ENCODE assay signal across 27 mouse cellular contexts in the genomic region with DNA sequence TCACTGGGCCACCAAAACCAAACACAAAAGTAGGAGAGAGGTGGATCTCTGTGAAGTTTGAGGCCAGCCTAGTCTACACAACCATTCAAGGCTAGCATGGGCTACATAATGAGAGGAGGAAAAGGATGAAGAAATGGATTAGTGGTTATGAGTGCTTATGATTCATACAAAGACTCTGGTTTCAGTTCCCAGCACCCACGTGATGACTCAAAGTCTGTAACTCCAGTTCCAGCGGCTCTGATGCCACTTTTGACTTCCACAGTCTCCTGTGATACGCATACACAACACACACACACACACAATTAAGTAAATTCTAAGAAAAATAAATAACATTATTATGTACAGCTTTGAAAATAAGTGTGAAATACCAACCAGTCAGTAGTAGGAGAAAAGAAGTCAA. TPM values are rescaled to one million over a fixed set of nuclear protein-coding genes. Genes with fewer than 3 reads are reported as not detected.
"Had no signal": no experiment of that assay in that cellular context is flagged by ENCODE, and none has a peak within 500 bp of the region (broad histone marks: within the 10 kb centered on the region; RNA-seq: fewer than 3 reads in every experiment).

No protein-coding gene starts in this region.

- DNase-seq: liver, postnatal 0 days; lung, adult 2 months; lung, postnatal 14 days; lung, postnatal 36 days; midbrain, embryonic 14.5 days; right cerebral cortex, postnatal 14 days; right cerebral cortex, postnatal 4 days; spleen, adult 18-20 months; thymus, adult 18-20 months; thymus, postnatal 25 days; thymus, postnatal 4 days had no signal

- H3K9ac ChIP-seq: liver, postnatal 0 days; lung, embryonic 15.5 days; neural tube, embryonic 12.5 days had no signal

- H3K27me3 ChIP-seq: lung, embryonic 15.5 days; midbrain, embryonic 12.5 days; neural tube, embryonic 12.5 days had no signal

- H3K9me3 ChIP-seq: lung, embryonic 15.5 days; midbrain, embryonic 10.5 days; midbrain, embryonic 12.5 days; neural tube, embryonic 12.5 days had no signal

- H3K27ac ChIP-seq: lung, embryonic 15.5 days; macrophage; neural tube, embryonic 12.5 days had no signal

- ATAC-seq: liver, postnatal 0 days; lung, postnatal 0 days had no signal

RNA-seq across cellular contexts. Expression of a gene that starts 20.2 kb away (rescaled TPM):
- total RNA-seq: megakaryocyte progenitor cell, adult 5-6 weeks; megakaryocyte-erythroid progenitor cell, adult 5-6 weeks; neutrophil, adult 5-6 weeks had no signal
- polyA plus RNA-seq: liver, postnatal 0 days; lung, adult 2 months; lung, embryonic 15.5 days; lung, postnatal 0 days; macrophage; midbrain, embryonic 10.5 days; midbrain, embryonic 12.5 days; midbrain, embryonic 14.5 days; midbrain, embryonic 16.5 days; neural tube, embryonic 12.5 days; neural tube, embryonic 14.5 days; small intestine, adult 2 months; stomach, embryonic 14.5 days; stomach, embryonic 16.5 days; thymus, postnatal 0 days; urinary bladder, adult 2 months had no signal
